Mouse (Mus musculus) midbrain, postnatal 0 days (tissue): ENCODE measurements around the gene Tpk1. TPM values are rescaled to one million over a fixed set of nuclear protein-coding genes. Genes with fewer than 3 reads are reported as not detected.

Experiments used
- ATAC-seq: fragments of 200-750 bp; cut with Nextera tagmentation; 2 replicates; pipeline ENCODE4 v1.8.0; 2017; ENCODE audit warnings: moderate number of reproducible peaks, mild to moderate bottlenecking, moderate TSS enrichment, moderate library complexity; ENCODE audit not compliant: low FRiP score
- DNase-seq: peaks from one replicate; pipeline ENCODE4 v3.0.0-alpha.2; 2015; ENCODE audit warnings: low spot score
- H3K27ac ChIP-seq: fragments of 300-500 bp; sonication (generic); 2 replicates; pipeline ENCODE4 v1.5.1; 2014; ENCODE audit warnings: low read depth, mild to moderate bottlenecking, low read length, mixed read lengths
- H3K27me3 ChIP-seq: fragments of 300-500 bp; sonication (generic); 2 replicates; pipeline ENCODE4 v1.6.1; 2014; ENCODE audit warnings: low read length, control low read depth, mixed read lengths; ENCODE audit not compliant: insufficient read depth
- H3K36me3 ChIP-seq: fragments of 300-500 bp; sonication (generic); 2 replicates; pipeline ENCODE4 v1.6.1; 2014; ENCODE audit warnings: low read length, control low read depth, mixed read lengths; ENCODE audit not compliant: insufficient read depth
- H3K4me1 ChIP-seq: fragments of 300-500 bp; sonication (generic); 2 replicates; pipeline ENCODE4 v1.6.1; 2014; ENCODE audit warnings: mild to moderate bottlenecking, control low read depth, antibody characterized with exemption, low read length, mixed read lengths; ENCODE audit not compliant: insufficient read depth
- H3K4me2 ChIP-seq: fragments of 300-500 bp; sonication (generic); 2 replicates; pipeline ENCODE4 v1.6.1; 2014; ENCODE audit warnings: low read depth, mild to moderate bottlenecking, low read length, mixed read lengths; ENCODE audit not compliant: poor library complexity, severe bottlenecking
- H3K4me3 ChIP-seq: fragments of 300-500 bp; sonication (generic); 2 replicates; pipeline ENCODE4 v1.5.1; 2014; ENCODE audit warnings: low read depth, mild to moderate bottlenecking, low read length, moderate library complexity
- H3K9ac ChIP-seq: fragments of 300-500 bp; sonication (generic); replicated peaks from 2 replicates; pipeline ENCODE4 v1.6.1; 2014; ENCODE audit warnings: mild to moderate bottlenecking, low read length, moderate library complexity, mixed read lengths; ENCODE audit not compliant: poor library complexity, severe bottlenecking
- H3K9me3 ChIP-seq: fragments of 300-500 bp; sonication (generic); 2 replicates; pipeline ENCODE4 v1.6.1; 2016; ENCODE audit warnings: low read length, control low read depth
- CTCF ChIP-seq: IDR thresholded peaks from 2 replicates; pipeline ENCODE4 v1.5.1; 2016; ENCODE audit warnings: antibody characterized with exemption, mild to moderate bottlenecking
- WGBS: fragments of 180-500 bp; shearing (Covaris S2); extraction: QIAGEN DNeasy Blood & Tissue Kit; methylation state at CpG from one replicate; pipeline ENCODE4 v1.1.7; 2014; 5-methylcytosine and 5-hydroxymethylcytosine counted together
- polyA plus RNA-seq: library from polyadenylated mRNA; unstranded; fragments of >200 nt; fragmentation: Nextera tagmentation; extraction: Ambion mirVana; gene quantifications from 2 replicates; pipeline ENCODE4 v1.2.1, GENCODE M21; 2015
- total RNA-seq: library from RNA; depleted of rRNA; stranded (reverse); fragments of >200 nt; gene quantifications from 2 replicates; pipeline ENCODE4 v1.2.3, GENCODE M21; 2014

Gene Tpk1
- total and polyA plus RNA-seq, 2 experiments from 2014 or later, result 4.4 to 6.0 TPM

- no peak for TF ChIP-seq CTCF
- Histone ChIP-seq H3K27me3 (no peaks in the 10 kb centered on the region), H3K4me1 (no peaks in the 10 kb centered on the region), H3K36me3 (no peaks in the 10 kb centered on the region), H3K4me2 (no peak overlapping the region), H3K4me3 (no peak overlapping the region), H3K27ac (no peak overlapping the region), H3K9ac (no peak overlapping the region), H3K9me3 (no peaks in the 10 kb centered on the region)
- WGBS, result 70% methylated on average over 2 of the region's 2 CpGs
- no peak for ATAC-seq
- peak; percentile 55 for DNase-seq
Measured at GRCm38 (mm10) chr6:43462189-43462848, 203.8 kb downstream of the Tpk1 start.

- no peak overlapping the region for H3K4me3 ChIP-seq
- no peak for ATAC-seq
- H3K4me1 ChIP-seq, result no peaks in the 10 kb centered on the region
- no peak for DNase-seq
- no peaks in the 10 kb centered on the region for H3K9me3 ChIP-seq
- 77% methylated on average over 2 of the region's 2 CpGs for WGBS
- no peak overlapping the region for H3K9ac ChIP-seq
- no peaks in the 10 kb centered on the region for H3K36me3 ChIP-seq
- TF ChIP-seq CTCF, result no peak
- H3K27me3 ChIP-seq, result no peaks in the 10 kb centered on the region
- no peak overlapping the region for H3K27ac ChIP-seq
- no peak overlapping the region for H3K4me2 ChIP-seq
Measured at GRCm38 (mm10) chr6:43459082-43459481, 207.0 kb downstream of the Tpk1 start.

- Histone ChIP-seq H3K27ac (no peak overlapping the region), H3K4me2 (no peak overlapping the region), H3K4me3 (no peak overlapping the region), H3K9ac (no peak overlapping the region), H3K4me1 (no peaks in the 10 kb centered on the region), H3K27me3 (no peaks in the 10 kb centered on the region), H3K36me3 (no peaks in the 10 kb centered on the region), H3K9me3 (no peaks in the 10 kb centered on the region)
- ATAC-seq (no peak), DNase-seq (no peak)
- 42% methylated on average over 2 of the region's 2 CpGs for WGBS
- no peak for TF ChIP-seq CTCF
Measured at GRCm38 (mm10) chr6:43457989-43458388, 208.1 kb downstream of the Tpk1 start.

GRCm38 (mm10) chr6:43449498-43449897, 216.6 kb downstream of the Tpk1 start:
- Histone ChIP-seq H3K4me2 (no peak overlapping the region), H3K9ac (no peak overlapping the region), H3K27ac (no peak overlapping the region), H3K4me1 (no peaks in the 10 kb centered on the region), H3K27me3 (no peaks in the 10 kb centered on the region), H3K9me3 (no peaks in the 10 kb centered on the region), H3K4me3 (no peak overlapping the region), H3K36me3 (no peaks in the 10 kb centered on the region)
- 70% methylated on average over 2 of the region's 2 CpGs for WGBS
- ATAC-seq (no peak), DNase-seq (no peak)
- no peak for TF ChIP-seq CTCF

- Histone ChIP-seq H3K27ac (no peak overlapping the region), H3K4me3 (no peak overlapping the region), H3K9me3 (no peaks in the 10 kb centered on the region), H3K36me3 (no peaks in the 10 kb centered on the region), H3K9ac (no peak overlapping the region), H3K4me1 (no peaks in the 10 kb centered on the region), H3K4me2 (no peak overlapping the region), H3K27me3 (no peaks in the 10 kb centered on the region)
- DNase-seq (no peak), ATAC-seq (no peak)
- no peak for TF ChIP-seq CTCF
- WGBS, result 95% methylated on average over 2 of the region's 2 CpGs
Measured at GRCm38 (mm10) chr6:43445856-43446255, 220.2 kb downstream of the Tpk1 start.

- Histone ChIP-seq H3K4me2 (no peak overlapping the region), H3K4me1 (no peaks in the 10 kb centered on the region), H3K4me3 (no peak overlapping the region), H3K27ac (no peak overlapping the region), H3K9ac (no peak overlapping the region), H3K9me3 (no peaks in the 10 kb centered on the region), H3K36me3 (no peaks in the 10 kb centered on the region), H3K27me3 (no peaks in the 10 kb centered on the region)
- ATAC-seq (no peak), DNase-seq (no peak)
- TF ChIP-seq CTCF, result no peak
- 92% methylated on average over 3 of the region's 3 CpGs for WGBS
Measured at GRCm38 (mm10) chr6:43442191-43442590, 223.9 kb downstream of the Tpk1 start.
